Mouse (Mus musculus): ENCODE data around the gene Rubcnl.

Rubcnl gene

DNA sequence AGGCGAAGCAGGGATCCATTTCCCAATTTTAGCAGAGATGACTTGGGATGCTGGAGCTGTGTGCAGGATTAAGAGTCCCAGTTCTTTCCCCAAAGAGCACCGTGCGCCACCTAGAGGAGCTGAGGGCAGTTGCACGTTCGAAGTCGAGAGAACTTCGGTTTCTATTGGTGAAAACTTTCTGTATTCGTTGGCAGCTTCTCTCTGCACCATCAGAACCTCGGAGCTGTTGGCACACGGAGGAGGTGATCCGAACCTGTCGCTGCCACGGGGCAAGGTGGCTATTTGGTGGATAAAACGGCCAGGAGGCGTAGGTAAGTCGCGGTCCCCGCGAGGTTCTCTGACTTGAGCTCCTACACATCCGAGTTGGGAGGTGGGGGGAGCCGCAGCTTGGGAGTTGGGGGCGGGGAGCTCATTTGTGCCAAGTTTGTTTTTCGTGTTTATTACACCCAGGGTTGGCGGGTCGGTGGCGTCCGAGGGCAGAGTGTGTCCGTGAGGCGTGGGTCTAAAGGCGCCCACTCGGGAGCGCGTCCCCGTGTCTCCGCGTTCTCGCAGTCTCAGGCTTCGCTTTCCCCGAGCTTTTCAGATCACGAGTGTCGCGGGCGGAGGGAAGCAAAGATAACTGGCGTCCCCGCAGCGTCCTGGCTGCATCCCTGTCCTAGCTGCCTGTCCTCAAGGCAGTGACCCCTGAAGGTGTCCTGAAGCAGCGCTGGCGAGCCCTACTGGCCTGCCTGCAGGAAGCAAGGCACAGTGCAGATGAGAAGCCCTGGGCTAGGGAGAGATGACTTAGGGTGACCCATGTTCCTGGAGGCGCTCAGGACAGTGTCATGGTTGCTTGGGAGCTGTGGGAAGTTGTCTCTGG is at the start of gene Rubcnl:
Rubcnl (plus strand) TSS at position 172 of the 859 bp plus-strand sequence.
- peak; percentile 71 to 73 for DNase-seq

DNA sequence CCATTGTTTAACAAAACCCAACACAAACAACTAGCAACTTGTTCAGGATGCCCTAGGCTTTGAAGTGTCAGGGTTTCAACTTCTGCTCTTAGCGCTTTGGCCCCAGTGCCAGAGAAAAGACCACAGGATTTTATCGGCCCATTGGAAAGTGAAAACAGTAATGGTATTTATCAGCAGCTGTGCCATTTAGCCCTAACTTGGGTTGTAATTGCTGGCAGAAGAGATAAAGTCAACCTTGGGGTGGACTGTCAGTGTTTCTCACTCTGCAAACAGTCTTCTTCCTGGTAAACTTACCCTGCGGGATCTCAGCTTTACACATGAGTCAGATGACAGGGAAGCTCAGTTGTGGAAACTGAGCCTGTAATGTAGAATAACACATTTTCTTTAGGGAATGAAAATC is 43.6 kb upstream of the Rubcnl start:
- DNase-seq, result no peak

DNA sequence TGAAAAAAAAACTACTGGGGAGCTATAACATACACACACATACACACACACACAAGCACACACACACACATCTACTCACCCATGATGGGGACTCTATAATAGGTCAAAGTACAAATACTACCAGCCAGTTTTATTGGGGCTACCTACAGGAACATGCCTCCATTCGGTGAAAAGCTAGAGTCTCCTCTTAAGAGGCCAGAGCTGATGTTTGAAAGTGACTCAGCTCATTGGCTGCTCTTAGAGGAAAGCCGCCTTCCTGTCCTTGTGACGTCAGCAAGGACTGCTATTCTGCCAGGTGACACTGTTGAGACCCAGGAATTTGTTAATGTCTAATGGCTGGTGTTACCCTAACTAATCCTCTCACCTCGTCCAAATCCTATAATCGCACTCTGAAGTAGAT is 43.1 kb upstream of the Rubcnl start:
- DNase-seq, result no peak

DNA sequence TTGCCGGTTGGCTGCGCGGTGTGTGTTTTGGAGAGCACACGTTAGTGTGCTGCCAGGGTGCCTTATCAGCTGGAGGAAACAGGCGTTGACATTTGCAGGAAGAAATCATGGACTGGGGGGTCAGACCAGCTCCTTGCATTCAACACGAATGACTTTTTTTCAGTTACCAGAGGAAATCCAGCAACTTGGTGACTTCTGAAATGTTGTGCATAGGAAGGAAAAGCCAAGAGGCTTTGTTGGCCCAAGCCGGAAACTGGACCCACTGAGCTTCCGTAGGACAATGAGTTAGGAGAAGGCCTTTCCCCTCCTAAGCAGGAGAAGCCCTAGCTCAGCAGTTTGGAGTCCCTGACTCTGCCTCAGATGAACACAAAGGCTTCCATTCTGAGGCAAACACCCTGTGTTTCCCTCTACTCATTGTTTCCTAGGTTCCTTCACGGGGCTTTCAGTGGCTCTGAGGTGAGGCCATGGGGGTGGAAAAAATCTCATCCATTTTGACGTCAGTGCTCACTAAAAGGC is 41.6 kb upstream of the Rubcnl start:
- no peak for DNase-seq

DNA sequence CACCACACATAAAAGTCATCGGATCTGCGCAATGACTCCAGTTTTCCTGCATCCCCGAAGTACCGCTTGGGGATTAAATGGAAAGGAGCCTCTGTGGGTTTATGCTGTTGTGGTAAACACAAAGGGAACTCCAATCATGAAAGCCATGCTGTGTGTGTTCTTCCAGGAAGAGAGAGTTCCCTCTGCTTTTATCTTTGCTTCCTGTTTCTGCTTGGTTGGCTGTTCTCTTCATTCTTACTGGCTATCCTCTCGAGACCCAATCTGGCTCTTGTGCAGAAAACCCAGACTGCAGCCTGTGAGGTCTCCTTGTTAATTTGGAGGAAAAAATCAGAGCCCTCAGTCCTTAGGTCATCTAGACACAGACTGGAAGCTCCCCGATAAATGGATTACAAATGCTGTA is 38.9 kb upstream of the Rubcnl start:
- no peak for DNase-seq

DNA sequence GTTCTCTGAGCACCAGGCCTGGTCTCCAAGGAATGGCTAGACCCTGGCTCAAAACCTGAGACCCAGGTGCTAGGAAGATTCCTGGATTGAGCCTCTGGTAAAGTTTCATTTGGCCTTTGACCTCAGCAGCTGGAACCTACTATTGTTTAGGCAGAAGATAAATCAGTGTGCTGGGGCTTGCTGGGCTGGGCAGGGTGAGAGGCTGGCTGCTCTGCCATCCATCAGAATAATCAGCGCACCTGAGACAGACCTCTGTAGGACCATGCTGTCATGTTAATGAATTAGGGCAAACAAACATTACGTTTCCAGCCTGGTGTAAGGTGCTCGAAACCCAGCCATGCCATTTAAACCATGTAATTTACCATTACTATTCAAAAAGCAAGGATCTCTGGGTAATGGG is 34.8 kb upstream of the Rubcnl start:
- DNase-seq, result no peak

DNA sequence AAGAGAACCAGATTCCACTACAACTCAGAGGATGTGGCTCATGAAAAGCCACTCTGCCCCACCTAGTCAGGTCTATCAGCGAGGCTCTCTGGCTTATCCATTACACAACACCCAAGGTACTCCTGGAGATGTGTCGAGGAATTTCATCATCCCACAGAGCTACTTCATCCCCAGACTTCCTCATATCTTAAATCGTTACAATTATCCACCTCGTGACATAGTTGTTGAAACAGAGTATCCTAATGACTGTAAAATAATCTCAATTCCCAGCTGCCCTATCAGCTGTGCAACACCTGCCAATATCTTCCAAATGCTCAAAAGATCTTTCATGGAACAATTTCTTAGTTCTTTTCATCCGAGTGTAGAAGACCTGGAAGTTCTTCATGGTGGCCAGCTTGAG is 32.7 kb upstream of the Rubcnl start:
- no peak for DNase-seq

DNA sequence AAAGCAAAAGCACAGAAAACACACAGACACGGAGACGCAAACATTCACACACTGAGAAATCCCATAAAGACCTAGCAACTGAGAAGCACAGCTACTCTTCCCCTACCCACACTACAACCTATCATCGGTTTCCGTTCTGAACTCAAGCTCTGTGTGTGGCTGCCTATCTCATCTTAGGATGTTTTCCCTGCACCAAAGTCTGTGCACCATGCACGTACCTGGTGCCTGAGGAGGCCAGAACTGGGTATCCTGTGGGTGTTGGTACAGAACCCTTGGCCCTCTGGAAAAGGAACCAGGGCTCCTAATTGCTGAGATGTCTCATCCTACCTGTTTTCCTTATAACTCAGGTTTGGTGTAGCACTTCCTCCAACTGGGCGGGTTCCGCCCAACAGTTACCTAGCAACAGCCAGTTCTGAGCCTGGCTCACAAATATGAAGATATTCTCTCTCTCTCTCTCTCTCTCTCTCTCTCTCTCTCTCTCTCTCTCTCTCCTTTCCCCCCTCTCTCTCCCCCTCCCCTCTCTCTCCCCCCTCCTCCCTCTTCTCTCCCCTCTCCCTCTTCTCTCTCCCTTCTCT is 30.9 kb upstream of the Rubcnl start:
- DNase-seq, result no peak

DNA sequence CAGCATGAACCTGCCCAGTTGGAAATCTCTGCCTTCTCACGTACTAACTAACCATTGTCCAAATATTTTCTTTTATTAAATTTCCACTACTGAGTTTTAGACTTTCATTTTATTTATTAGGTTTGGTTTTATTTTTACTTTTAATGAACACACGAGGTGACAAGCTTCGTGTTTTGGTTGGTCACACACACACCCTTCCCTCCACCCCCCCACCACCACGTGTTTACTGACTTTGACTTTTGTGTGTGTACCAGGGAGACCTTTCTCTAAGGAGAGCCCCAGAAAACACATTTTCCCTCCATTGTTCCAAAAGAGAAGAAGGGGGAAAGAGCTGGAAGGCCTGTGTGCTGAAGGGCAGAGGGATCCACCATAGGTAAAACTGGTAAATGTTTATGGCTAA is 30.2 kb upstream of the Rubcnl start:
- no peak for DNase-seq

DNA sequence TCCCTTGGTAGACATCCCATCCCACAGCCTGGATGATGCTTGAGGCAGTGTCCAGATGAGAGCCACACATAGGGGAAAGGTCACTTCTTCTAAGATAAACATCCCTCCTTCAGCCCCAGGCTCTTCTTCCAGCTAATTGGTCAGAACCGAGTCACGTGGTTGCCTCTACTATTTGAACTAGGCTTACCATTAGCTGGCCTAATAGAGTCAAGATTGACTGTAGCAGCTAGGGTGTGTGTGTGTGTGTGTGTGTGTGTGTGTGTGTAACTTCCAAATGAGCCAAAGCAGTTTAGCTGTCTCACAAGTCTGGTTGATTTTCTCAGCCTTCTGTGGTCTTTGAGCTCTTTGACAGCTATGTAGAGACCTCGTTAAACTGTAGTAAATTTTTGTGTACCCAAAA is 29.3 kb upstream of the Rubcnl start:
- DNase-seq, result no peak

DNA sequence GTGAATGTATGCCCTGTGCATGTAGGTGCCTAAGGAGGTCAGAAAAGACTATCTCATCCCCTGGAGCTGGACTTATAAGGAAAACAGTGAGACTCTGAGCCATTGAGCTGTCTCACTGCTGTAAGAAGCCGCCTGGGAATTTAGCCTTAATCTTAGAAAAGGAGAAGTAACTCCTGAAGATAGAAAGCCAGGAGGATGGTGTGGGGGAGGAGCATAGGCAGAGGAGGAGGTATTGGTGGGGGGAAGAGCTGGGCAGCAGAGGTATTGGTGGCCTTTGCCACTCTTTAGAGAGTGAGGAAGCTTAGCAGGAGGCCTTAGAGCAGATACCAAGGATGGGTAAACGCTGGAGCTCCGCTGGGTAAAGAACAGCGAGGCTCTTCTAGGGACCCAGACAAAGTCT is 26.5 kb upstream of the Rubcnl start:
- DNase-seq, result no peak

DNA sequence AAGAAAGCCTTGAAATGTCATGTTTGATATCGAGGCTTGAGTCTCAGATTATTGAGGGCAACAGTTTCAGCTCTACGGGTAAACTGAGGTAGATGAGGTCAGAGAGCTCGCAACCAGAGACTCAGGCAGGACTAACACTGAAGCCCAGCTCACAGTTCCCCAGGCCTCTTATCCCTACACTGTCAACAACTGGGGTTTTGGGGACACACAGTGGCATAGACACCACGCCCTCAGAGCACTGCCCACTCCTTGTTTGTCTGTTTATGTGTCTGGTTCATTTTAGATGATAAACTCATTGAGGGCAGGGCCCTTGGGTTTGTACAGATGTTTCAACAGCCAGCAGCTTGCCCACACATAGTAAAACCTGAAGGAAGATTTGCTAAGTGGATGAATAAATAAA is 25.9 kb upstream of the Rubcnl start:
- DNase-seq, result no peak

DNA sequence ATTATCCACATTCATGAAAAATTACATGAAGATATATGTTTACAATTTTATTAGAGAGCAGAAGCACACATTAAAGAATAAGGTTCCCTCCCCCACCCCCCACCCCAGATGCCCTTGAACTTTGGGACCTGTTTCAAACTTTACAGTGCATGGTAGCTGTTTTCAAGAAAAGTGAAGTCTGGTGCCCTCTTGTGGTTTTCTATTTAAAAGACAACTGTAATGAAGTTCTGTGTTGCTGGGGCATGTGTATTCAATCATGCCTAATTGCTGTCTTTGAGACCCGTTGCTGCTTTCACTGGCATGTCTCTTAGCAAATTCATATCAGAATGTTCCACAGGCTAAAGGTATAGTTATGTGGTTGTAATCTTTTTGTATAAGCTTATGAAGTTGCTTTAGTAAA is 25.3 kb upstream of the Rubcnl start:
- DNase-seq, result peak in 1 of 2 experiments; percentile 33

DNA sequence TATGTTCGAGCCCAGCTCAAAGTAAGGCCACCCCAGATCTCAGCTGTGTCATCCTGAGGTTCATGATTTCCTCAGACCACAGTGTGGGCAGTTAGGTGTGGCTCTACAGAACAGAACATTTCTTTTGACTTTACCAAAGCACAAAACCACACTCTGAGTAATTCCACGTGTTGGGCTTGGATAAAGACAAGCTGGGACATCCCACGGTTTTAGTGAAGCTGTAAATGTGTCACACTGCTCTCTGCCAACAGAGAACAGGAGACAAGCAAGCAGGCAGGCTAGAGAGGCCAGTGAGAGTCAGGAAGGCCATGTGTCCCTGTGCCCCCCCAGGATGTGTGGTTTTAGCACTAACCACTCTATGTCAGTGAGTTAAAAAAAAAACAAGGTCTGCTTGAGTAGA is 19.3 kb upstream of the Rubcnl start:
- DNase-seq, result no peak

DNA sequence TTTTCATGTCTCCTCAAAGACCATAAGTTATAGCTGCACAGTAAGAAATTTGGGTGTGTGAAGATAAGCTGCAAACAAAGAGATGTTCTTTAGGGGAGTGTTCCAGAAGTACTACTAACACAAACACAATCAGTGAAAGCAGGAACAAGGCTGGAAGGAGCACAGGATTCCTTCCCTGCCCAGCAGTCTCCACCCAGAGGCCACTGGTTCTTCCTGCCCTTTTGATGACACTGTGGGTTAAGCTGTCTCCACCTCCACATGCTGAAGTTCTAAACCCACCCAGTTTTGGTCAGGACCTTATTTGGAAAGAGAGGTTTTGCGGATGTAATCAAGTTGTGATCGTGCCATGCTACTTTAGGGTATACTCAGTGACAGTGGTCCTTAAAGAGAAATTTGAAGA is 18.8 kb upstream of the Rubcnl start:
- DNase-seq, result no peak

DNA sequence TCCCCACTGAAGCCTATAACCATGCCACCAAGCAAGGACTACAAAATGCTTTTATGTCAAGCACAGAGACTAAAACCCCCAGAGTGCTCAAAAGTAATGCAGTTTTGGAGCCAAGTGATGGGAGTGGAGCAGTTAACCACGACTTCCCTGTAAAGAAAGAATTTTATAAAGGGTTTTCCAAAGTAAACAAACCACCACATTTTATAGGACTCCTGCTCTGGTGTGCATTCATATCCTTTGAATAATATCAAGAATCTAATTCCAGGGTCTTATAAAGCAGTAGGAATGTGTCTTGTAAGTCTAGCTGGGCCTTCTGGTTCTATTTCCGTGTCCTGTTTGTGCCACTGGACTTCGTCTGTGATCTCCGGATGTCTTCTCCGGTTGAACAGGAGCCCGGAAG is 14.5 kb upstream of the Rubcnl start:
- DNase-seq, result no peak

DNA sequence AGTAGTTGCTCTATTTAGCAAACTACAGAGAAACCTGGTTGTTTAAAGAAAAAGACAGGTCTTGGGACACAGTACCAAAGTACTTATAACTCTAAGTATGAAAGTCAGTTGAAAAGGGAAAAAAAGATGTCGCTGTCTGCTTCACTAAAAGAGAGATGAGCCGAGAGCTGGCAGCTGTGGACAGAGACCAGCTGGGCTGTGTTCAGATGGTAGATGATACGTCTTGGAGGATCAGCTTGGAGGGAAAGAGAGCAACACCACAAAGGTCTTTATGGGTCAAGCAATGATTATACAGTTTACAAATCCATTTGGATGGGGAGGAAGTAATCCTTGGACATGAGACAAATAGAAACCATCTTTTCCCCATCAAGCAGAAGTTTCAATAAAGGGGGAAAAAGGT is 12.5 kb upstream of the Rubcnl start:
- no peak for DNase-seq

DNA sequence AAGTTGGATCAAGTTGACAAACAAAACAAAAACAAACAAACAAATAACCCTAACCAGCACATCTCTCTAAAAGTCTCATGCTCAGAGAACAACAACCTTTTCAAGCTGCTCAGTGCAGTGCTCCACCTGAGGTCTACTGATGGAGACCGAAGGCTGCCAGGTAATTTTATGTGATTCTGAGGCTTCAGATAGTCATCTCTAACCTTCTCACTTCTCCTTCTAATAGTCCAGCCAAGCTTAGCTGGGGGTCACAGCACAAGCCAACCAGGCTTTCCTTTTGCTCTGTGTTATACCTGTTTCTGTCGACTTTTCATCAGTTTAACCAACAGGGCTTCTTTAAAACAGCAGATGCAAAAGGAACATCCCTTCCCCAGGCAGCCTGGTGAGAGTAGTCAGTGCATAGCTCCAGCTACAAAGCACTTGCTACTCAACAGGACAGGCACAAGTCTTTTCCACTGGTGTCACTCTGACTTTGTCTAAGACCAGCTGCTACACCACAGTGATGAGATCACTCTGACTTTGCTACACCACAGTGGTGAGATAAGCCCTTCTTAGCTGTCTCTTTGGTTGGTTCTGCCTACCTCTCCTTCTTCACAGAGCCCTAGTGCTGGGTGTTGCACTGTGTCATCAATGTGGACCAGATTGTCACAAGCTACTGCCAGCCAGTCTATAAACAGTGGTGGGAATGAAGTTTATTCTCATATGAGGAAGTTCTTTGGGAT is 10.2 kb upstream of the Rubcnl start:
- no peak for DNase-seq

DNA sequence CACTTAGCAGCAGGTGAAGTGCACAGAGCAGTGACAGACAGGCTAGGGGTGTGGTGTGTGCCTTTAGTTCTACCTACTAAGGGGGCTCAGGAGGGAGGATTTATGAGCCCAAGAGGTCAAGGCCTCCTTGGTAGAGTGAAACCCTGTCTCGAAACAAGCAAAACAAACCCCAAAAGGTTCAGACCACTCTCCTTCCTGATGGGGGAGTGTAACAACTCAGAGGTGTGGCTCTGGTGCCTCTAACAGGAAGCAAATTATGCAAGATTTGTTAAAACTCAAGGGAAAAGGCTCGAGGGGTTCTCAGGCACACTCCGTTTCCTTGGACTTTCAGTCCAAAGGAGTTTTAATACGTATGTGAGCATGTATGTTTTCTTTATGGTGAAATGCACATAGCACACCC is 5.5 kb upstream of the Rubcnl start:
- no peak for DNase-seq

DNA sequence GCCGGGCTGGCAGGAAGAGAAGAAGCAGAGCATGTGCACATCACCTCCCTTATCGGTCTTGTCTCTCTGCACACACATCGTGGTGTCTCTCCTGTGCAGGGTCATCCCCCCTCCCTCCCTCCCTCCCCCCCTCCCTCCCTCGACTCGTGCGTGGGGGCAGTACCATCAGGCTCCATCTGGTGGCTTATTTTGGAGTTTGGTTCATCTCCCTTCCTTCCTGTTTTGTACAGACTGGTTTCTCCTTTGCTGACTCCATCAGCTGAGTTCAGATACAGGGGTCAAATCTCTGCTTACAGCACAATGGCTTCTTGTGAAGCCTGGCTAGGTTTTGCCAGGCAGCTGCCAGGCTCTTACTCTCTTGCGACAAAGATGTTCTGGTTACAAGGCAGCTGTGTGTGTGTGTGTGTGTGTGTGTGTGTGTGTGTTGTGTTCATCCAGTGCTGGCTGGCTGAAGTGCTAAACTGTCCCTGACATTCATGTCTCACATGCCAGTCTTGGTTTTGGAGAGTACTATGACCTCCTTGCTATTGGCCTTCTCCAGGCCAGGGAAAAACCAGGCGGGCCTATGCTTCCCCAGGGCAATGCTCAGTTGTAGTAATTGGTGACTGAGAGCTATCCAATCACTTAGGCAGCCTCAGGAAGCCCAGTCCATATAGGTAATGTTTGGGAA is 4.7 kb upstream of the Rubcnl start:
- no peak for DNase-seq

DNA sequence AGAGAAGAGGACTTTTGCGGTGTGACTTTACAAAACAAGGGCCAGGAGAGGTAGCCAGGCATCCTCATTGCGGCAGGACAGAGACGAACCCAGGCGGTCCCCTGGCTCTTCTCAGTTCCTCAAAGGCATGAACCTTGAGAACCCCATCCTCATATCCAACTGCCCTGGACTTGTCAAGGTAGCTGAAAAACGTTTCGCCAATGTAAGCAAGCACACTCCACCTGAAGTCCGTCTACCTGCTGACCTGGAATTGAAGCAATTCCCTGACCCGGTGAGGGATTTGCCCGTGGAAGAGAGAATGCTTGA is 841 bp downstream of the Rubcnl start:
- DNase-seq, result no peak

DNA sequence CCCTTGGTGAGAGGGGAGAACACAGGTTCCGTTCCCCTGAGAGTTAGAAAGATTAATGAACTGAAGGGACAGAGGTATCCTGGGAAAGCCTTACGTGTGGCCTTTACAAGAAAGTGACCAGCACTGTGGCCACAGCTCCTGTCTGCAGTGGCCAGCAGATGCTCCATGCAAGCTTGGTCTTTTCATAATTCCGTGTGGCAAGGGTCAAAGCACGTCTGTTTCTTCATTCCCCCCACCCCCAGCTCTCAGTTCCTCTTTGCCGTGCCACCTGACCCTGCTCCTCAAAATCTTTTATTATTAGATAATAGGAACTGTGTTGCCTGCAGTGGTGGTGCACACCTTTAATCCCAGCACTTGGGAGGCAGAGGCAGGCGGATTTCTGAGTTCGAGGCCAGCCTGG is 1.4 kb downstream of the Rubcnl start:
- no peak for DNase-seq

All from lung, adult 18-20 months (tissue).